In genomic region chr5:28323822-28324221, GRCm38 (mm10) we compare ENCODE assay signal across 21 mouse cellular contexts.
"Had no signal": no experiment of that assay in that cellular context is flagged by ENCODE, and none has a peak within 500 bp of the region (broad histone marks: within the 10 kb centered on the region; RNA-seq: fewer than 3 reads in every experiment).

No protein-coding gene starts in this region.

- DNase-seq: liver, postnatal 0 days; lung, adult 2 months; lung, postnatal 14 days; lung, postnatal 36 days; retina, postnatal 1 day; right cerebral cortex, adult 18-20 months; right cerebral cortex, postnatal 25 days; right cerebral cortex, postnatal 4 days; spleen, adult 18-20 months; thymus, adult 2 months; thymus, postnatal 25 days; thymus, postnatal 4 days had no signal

- H3K27me3 ChIP-seq: liver, embryonic 15.5 days; lung, embryonic 15.5 days; megakaryocyte, embryonic 14.5 days; midbrain, embryonic 13.5 days; neural tube, embryonic 13.5 days; neural tube, embryonic 15.5 days; stomach, embryonic 15.5 days had no signal

- ATAC-seq: liver, postnatal 0 days; lung, postnatal 0 days; midbrain, embryonic 13.5 days; midbrain, embryonic 16.5 days had no signal

- H3K36me3 ChIP-seq: midbrain, embryonic 13.5 days; neural tube, embryonic 13.5 days; neural tube, embryonic 15.5 days; stomach, embryonic 15.5 days had no signal
